Mouse (Mus musculus) kidney, adult 2 months (tissue): ENCODE data around the gene Adam8. TPM values are rescaled to one million over a fixed set of nuclear protein-coding genes. Genes with fewer than 3 reads are reported as not detected.

ENCODE experiments used
- DNase-seq: peaks from one replicate; pipeline ENCODE4 v3.0.0; 2021
- H3K27ac ChIP-seq: fragments of 200-500 bp; 2 replicates; pipeline ENCODE4 v1.5.1; 2012; ENCODE audit warnings: low read depth, low read length, control low read depth, inconsistent platforms; ENCODE audit not compliant: insufficient read depth
- H3K27me3 ChIP-seq: fragments of 200-500 bp; replicated peaks from 2 replicates; pipeline ENCODE4 v1.6.1; 2012; ENCODE audit warnings: mild to moderate bottlenecking, moderate library complexity, low read length, inconsistent platforms; ENCODE audit not compliant: control insufficient read depth, insufficient read depth
- H3K36me3 ChIP-seq: fragments of 200-500 bp; 2 replicates; pipeline ENCODE4 v1.6.1; 2012; ENCODE audit warnings: mild to moderate bottlenecking, moderate library complexity, low read length, inconsistent platforms; ENCODE audit not compliant: control insufficient read depth, insufficient read depth
- H3K4me1 ChIP-seq: fragments of 200-500 bp; 2 replicates; pipeline ENCODE4 v1.6.1; 2011; ENCODE audit warnings: low read length; ENCODE audit not compliant: control insufficient read depth, insufficient read depth
- H3K4me3 ChIP-seq: fragments of 200-500 bp; 2 replicates; pipeline ENCODE4 v1.5.1; 2011; ENCODE audit warnings: mild to moderate bottlenecking, low read depth, low read length, control low read depth; ENCODE audit not compliant: insufficient read depth
- CTCF ChIP-seq: fragments of 200-500 bp; conservative IDR thresholded peaks from 2 replicates; pipeline ENCODE4 v1.5.1; 2011; ENCODE audit warnings: low read depth, mild to moderate bottlenecking, control low read depth, low read length, moderate library complexity, mixed read lengths; ENCODE audit not compliant: insufficient read depth, insufficient read length
- POLR2A ChIP-seq: fragments of 200-500 bp; IDR thresholded peaks from one replicate; pipeline ENCODE4 v1.6.1; 2011; ENCODE audit warnings: low read depth, low read length, control low read depth
- WGBS: fragments of 180-500 bp; shearing (Covaris S2); methylation state at CpG from one replicate; pipeline ENCODE4 v1.1.7; 2018; 5-methylcytosine and 5-hydroxymethylcytosine counted together
- polyA plus RNA-seq: library from polyadenylated mRNA; depleted of rRNA; stranded (reverse); fragments of >200 nt; gene quantifications from 2 replicates; pipeline ENCODE4 v1.2.3, GENCODE M21; 2012

Adam8 gene
- polyA plus RNA-seq, 1 experiment = 2.2 TPM

- H3K27ac ChIP-seq = no peak overlapping the region
- no peaks in the 10 kb centered on the region for H3K36me3 ChIP-seq
- no peak for TF ChIP-seq CTCF
- no peak for TF ChIP-seq POLR2A
- WGBS = 33% methylated on average over 13 of the region's 13 CpGs
- no peaks in the 10 kb centered on the region for H3K4me1 ChIP-seq
- DNase-seq = no peak
- peak overlapping the region; percentile 17; the same call in 1 of the 2 replicates for H3K4me3 ChIP-seq
- no peaks in the 10 kb centered on the region for H3K27me3 ChIP-seq
These were observed 13.2 kb downstream of the Adam8 start for GRCm38 (mm10) chr7:139979011-139979719.

DNA sequence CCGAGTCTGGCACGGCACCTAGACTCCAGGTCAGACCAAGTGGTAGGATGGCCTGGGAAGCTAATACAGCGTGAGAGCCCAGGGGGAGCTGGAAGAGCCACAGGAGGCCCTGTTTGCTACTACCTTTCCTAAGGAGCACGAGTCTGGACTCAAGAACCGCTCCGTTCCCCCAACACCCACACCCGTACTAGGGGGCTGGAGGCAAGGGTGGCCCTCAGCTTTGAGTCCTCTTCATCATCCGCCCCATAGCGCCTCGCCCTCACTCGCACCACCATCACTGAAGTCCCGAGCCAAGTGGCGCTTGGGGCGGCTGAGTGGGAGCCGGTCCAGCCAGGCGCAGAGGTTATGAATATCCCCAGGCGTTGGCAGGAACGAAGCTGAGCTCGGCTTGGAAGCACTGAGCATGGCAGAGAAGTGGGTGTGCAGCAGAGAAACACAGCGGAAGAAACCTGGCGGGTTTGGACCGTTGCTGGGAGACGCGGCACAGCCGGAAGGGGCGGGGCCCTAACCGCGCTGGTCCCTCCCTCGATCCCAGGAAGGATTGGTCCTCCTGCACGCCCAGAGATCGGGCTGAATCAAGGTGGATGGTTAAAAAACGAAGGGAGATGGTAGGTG is 14.0 kb downstream of the Adam8 start, which contains the start of gene 6430531B16Rik:
TSS of gene 6430531B16Rik (minus strand) at position 478 of the 615 bp plus-strand sequence.
- Histone ChIP-seq H3K4me1 (no peaks in the 10 kb centered on the region), H3K36me3 (no peaks in the 10 kb centered on the region), H3K4me3 (peak within 1 kb of the TSS; percentile 53), H3K27ac (no peak within 1 kb of the TSS), H3K27me3 (no peaks in the 10 kb centered on the region)
- TF ChIP-seq POLR2A = no peak
- TF ChIP-seq CTCF = no peak
- WGBS = 7% methylated on average over 32 of the region's 32 CpGs
- peak; percentile 85 for DNase-seq

GRCm38 (mm10) chr7:139975471-139975870 is 16.9 kb downstream of the Adam8 start:
- no peaks in the 10 kb centered on the region for H3K36me3 ChIP-seq
- no peak overlapping the region for H3K4me3 ChIP-seq
- no peak overlapping the region for H3K27ac ChIP-seq
- no peaks in the 10 kb centered on the region for H3K27me3 ChIP-seq
- no peaks in the 10 kb centered on the region for H3K4me1 ChIP-seq
- no peak for TF ChIP-seq CTCF
- no peak for TF ChIP-seq POLR2A
- 55% methylated on average over 5 of the region's 5 CpGs for WGBS
- no peak for DNase-seq

GRCm38 (mm10) chr7:139974307-139974706 is 18.1 kb downstream of the Adam8 start:
- Histone ChIP-seq H3K4me3 (no peak overlapping the region), H3K27me3 (no peaks in the 10 kb centered on the region), H3K36me3 (no peaks in the 10 kb centered on the region), H3K4me1 (no peaks in the 10 kb centered on the region), H3K27ac (no peak overlapping the region)
- 84% methylated on average over 10 of the region's 10 CpGs for WGBS
- DNase-seq = no peak
- no peak for TF ChIP-seq POLR2A
- no peak for TF ChIP-seq CTCF

DNA sequence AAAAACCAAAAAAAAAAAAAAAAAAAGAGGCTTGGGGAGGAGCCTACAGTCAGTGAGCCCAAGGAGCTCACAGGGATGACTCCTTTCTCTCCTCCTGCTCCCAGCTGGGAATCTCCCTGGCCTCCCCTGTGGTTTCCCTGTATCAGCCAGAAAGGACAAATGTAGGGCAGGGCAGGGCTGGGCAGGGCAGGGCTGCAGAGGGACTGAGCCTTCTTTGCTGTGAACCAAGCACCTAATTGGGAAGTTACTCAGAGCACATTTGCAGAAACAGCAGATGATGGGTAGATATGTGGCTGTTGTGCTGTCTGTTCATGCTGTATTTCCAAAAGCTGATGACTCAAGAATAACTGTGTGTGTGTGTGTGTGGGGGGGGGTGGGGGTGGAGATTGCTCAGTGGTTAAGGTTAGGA is 19.4 kb downstream of the Adam8 start:
- Histone ChIP-seq H3K36me3 (no peaks in the 10 kb centered on the region), H3K4me3 (no peak overlapping the region), H3K27ac (no peak overlapping the region), H3K27me3 (no peaks in the 10 kb centered on the region), H3K4me1 (no peaks in the 10 kb centered on the region)
- no peak for TF ChIP-seq POLR2A
- TF ChIP-seq CTCF = no peak
- DNase-seq = no peak

GRCm38 (mm10) chr7:139971436-139971835 is 20.9 kb downstream of the Adam8 start:
- Histone ChIP-seq H3K27ac (no peak overlapping the region), H3K4me3 (no peak overlapping the region), H3K4me1 (no peaks in the 10 kb centered on the region), H3K36me3 (no peaks in the 10 kb centered on the region), H3K27me3 (no peaks in the 10 kb centered on the region)
- no peak for TF ChIP-seq POLR2A
- no peak for TF ChIP-seq CTCF
- no peak for DNase-seq
- WGBS = 61% methylated on average over 6 of the region's 6 CpGs

DNA sequence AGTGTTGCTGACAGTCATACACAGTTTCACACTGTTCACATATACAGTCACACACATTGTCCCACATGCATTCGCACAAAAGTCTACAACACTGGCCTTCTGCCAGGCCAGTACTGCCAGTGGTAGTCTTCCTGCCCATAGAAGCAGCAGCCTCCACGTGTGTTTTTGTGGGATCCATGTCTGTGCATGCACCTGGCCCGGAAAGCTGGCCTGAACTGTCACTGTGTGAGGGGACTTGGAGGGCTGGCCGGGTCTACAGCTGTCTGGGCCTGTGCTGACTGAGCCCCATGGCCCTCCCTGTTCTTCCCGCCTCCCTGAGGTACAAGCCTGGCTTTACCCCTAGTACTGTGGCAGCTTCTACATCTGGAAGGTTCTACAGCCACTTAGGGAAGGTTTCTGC is 21.4 kb downstream of the Adam8 start:
- no peak for DNase-seq
- Histone ChIP-seq H3K27ac (no peak overlapping the region), H3K27me3 (no peaks in the 10 kb centered on the region), H3K4me3 (no peak overlapping the region), H3K4me1 (no peaks in the 10 kb centered on the region), H3K36me3 (no peaks in the 10 kb centered on the region)
- no peak for TF ChIP-seq POLR2A
- no peak for TF ChIP-seq CTCF
- 79% methylated on average over 5 of the region's 5 CpGs for WGBS
